9 mouse cellular contexts compared by ENCODE assay signal in the genomic region with DNA sequence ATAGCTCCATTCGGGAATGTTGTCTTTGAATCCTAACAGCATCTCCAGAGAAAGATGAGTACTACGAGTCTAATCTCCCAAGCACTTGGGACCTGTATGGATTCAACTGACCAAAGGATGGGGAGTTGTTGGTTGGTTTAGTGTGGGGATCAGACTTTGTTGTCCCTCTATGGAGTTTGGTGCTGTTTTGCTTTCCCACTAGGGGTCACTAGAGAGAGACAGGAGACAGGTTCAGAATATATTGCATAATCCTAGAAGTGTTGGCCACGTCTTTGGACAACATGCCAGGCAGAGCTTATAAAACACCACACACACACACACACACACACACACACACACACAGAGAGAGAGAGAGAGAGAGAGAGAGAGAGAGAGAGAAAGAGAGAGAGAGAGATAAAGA.
DNase-seq lines count a peak whose midpoint lies in the region; ATAC-seq lines count a peak whose summit lies in the region.
"Had no signal": no experiment of that assay in that cellular context is flagged by ENCODE, and none has a peak within 500 bp of the region (broad histone marks: within the 10 kb centered on the region; RNA-seq: fewer than 3 reads in every experiment).

No protein-coding gene starts in this region.

- 62% methylated on average over 3 of the region's 3 CpGs for WGBS in kidney, embryonic 16.5 days

- no peak for ATAC-seq in kidney, embryonic 16.5 days (ENCODE audit: low FRiP score, low TSS enrichment)
- ATAC-seq in CD4-positive, CD25-positive, alpha-beta regulatory T cell, adult 4 months = peak; percentile 82

- no peak overlapping the region for H3K4me3 ChIP-seq in kidney, embryonic 16.5 days (ENCODE audit: low read length)
- H3K4me3 ChIP-seq: erythroblast, embryonic 14.5 days had no signal

- no peak overlapping the region for H3K4me2 ChIP-seq in kidney, embryonic 16.5 days (replicated peaks; ENCODE audit: low read depth, low read length)

- no peak overlapping the region for H3K27ac ChIP-seq in kidney, embryonic 16.5 days (ENCODE audit: low read length)

- H3K9ac ChIP-seq in kidney, embryonic 16.5 days (replicated peaks; ENCODE audit: low read length) = no peak overlapping the region

- intact Hi-C loops in heart, postnatal 10 days (cut with DNase I) = loop anchor here (5.0 kb wide), 1 partner anchor 341 kb away; no protein-coding TSS in a partner anchor

- H3K27me3 ChIP-seq in kidney, embryonic 16.5 days (ENCODE audit: insufficient read depth, low read length) = no peaks in the 10 kb centered on the region

- H3K4me1 ChIP-seq in kidney, embryonic 16.5 days (ENCODE audit: insufficient read depth, low read length) = peaks cover 2% of the 10 kb centered on the region

- H3K9me3 ChIP-seq in kidney, embryonic 16.5 days (ENCODE audit: low read length) = no peaks in the 10 kb centered on the region

- H3K36me3 ChIP-seq in kidney, embryonic 16.5 days (ENCODE audit: insufficient read depth, low read length) = no peaks in the 10 kb centered on the region

- DNase-seq in kidney, adult 11 months = peak; percentile 21
- DNase-seq in T-cell, adult 2 months (ENCODE audit: low spot score) = peak; percentile 4
- DNase-seq in heart, postnatal 10 days = peak; percentile 37 to 57
- DNase-seq in natural killer cell, adult 2 months (ENCODE audit: low spot score in 2 of 2) = peak; percentile 11 to 21
- no peak for DNase-seq in left cerebral cortex, adult 8-10 months (ENCODE audit: low spot score in 2 of 2)
- DNase-seq in neural tube, embryonic 10.5 days (ENCODE audit: extremely low spot score, low spot score) = no peak

Comparison
In these comparisons a context has a peak if more than half of its experiments do, and no peak if none do; other contexts are left out.
1. DNase-seq: peak in kidney, adult 11 months (single experiment), T-cell, adult 2 months (single experiment), heart, postnatal 10 days (2 of 2) and natural killer cell, adult 2 months (2 of 2); none in left cerebral cortex, adult 8-10 months (0 of 2) and neural tube, embryonic 10.5 days (single experiment).